Mouse (Mus musculus): ENCODE results near the gene Cdc42bpa. TPM values are rescaled to one million over a fixed set of nuclear protein-coding genes. Genes with fewer than 3 reads are reported as not detected.
A peak's percentile ranks its signal among the peaks of the same experiment; 100 is the strongest.

The Cdc42bpa gene
- polyA plus RNA-seq, 1 experiment from 2014 or later = 11.0 TPM

- H3K4me3 ChIP-seq = no peak overlapping the region
- H3K9me3 ChIP-seq = no peaks in the 10 kb centered on the region
- peaks cover 47% of the 10 kb centered on the region for H3K36me3 ChIP-seq
- H3K27ac ChIP-seq = no peak overlapping the region
- H3K27me3 ChIP-seq (ENCODE audit: insufficient read depth, poor library complexity, severe bottlenecking) = no peaks in the 10 kb centered on the region
- no peaks in the 10 kb centered on the region for H3K4me1 ChIP-seq (replicated peaks)
- WGBS = 86% methylated on average over 20 of the region's 20 CpGs
- no peak for DNase-seq (ENCODE audit: low spot score)
Observed at GRCm38 (mm10) chr1:180161566-180162355, 201.5 kb downstream of the Cdc42bpa start.

- Histone ChIP-seq H3K27ac (no peak overlapping the region), H3K9me3 (no peaks in the 10 kb centered on the region), H3K4me1 (replicated peaks) (no peaks in the 10 kb centered on the region), H3K4me3 (no peak overlapping the region), H3K27me3 (ENCODE audit: insufficient read depth, poor library complexity, severe bottlenecking) (no peaks in the 10 kb centered on the region), H3K36me3 (peaks cover 57% of the 10 kb centered on the region)
- WGBS = 89% methylated on average over 7 of the region's 7 CpGs
- no peak for DNase-seq (ENCODE audit: low spot score)
Observed at GRCm38 (mm10) chr1:180162986-180163385, 202.7 kb downstream of the Cdc42bpa start.

GRCm38 (mm10) chr1:180166533-180166932 is 206.3 kb downstream of the Cdc42bpa start:
- 87% methylated on average over 5 of the region's 5 CpGs for WGBS
- Histone ChIP-seq H3K4me1 (replicated peaks) (no peaks in the 10 kb centered on the region), H3K36me3 (peaks cover 39% of the 10 kb centered on the region), H3K27me3 (ENCODE audit: insufficient read depth, poor library complexity, severe bottlenecking) (no peaks in the 10 kb centered on the region), H3K9me3 (no peaks in the 10 kb centered on the region), H3K27ac (peak overlapping the region; percentile 35; the same call in 1 of the 2 replicates), H3K4me3 (no peak overlapping the region)
- no peak for DNase-seq (ENCODE audit: low spot score)

- peaks cover 23% of the 10 kb centered on the region for H3K36me3 ChIP-seq
- H3K4me1 ChIP-seq (replicated peaks) = no peaks in the 10 kb centered on the region
- no peaks in the 10 kb centered on the region for H3K27me3 ChIP-seq (ENCODE audit: insufficient read depth, poor library complexity, severe bottlenecking)
- 93% methylated on average over 6 of the region's 6 CpGs for WGBS
- no peak overlapping the region for H3K27ac ChIP-seq
- DNase-seq (ENCODE audit: low spot score) = no peak
- H3K4me3 ChIP-seq = no peak overlapping the region
- no peaks in the 10 kb centered on the region for H3K9me3 ChIP-seq
Observed at GRCm38 (mm10) chr1:180168294-180168693, 208.0 kb downstream of the Cdc42bpa start.

GRCm38 (mm10) chr1:180169161-180169560 is 208.9 kb downstream of the Cdc42bpa start:
- peaks cover 22% of the 10 kb centered on the region for H3K36me3 ChIP-seq
- H3K4me3 ChIP-seq = no peak overlapping the region
- no peak for DNase-seq (ENCODE audit: low spot score)
- no peaks in the 10 kb centered on the region for H3K4me1 ChIP-seq (replicated peaks)
- no peak overlapping the region for H3K27ac ChIP-seq
- H3K27me3 ChIP-seq (ENCODE audit: insufficient read depth, poor library complexity, severe bottlenecking) = no peaks in the 10 kb centered on the region
- no peaks in the 10 kb centered on the region for H3K9me3 ChIP-seq
- 94% methylated on average over 7 of the region's 7 CpGs for WGBS

- Histone ChIP-seq H3K9me3 (no peaks in the 10 kb centered on the region), H3K27ac (no peak overlapping the region), H3K27me3 (ENCODE audit: insufficient read depth, poor library complexity, severe bottlenecking) (no peaks in the 10 kb centered on the region), H3K4me1 (replicated peaks) (no peaks in the 10 kb centered on the region), H3K36me3 (peaks cover 22% of the 10 kb centered on the region), H3K4me3 (no peak overlapping the region)
- DNase-seq (ENCODE audit: low spot score) = no peak
- WGBS = 91% methylated on average over 8 of the region's 8 CpGs
Observed at GRCm38 (mm10) chr1:180170071-180170470, 209.8 kb downstream of the Cdc42bpa start.

GRCm38 (mm10) chr1:180171883-180172282 is 211.6 kb downstream of the Cdc42bpa start:
- no peaks in the 10 kb centered on the region for H3K4me1 ChIP-seq (replicated peaks)
- H3K9me3 ChIP-seq = no peaks in the 10 kb centered on the region
- H3K27me3 ChIP-seq (ENCODE audit: insufficient read depth, poor library complexity, severe bottlenecking) = no peaks in the 10 kb centered on the region
- no peak for DNase-seq (ENCODE audit: low spot score)
- WGBS = 82% methylated on average over 2 of the region's 2 CpGs
- H3K4me3 ChIP-seq = no peak overlapping the region
- peaks cover 9% of the 10 kb centered on the region; the same call in 1 of the 2 replicates for H3K36me3 ChIP-seq
- no peak overlapping the region for H3K27ac ChIP-seq

- no peaks in the 10 kb centered on the region for H3K27me3 ChIP-seq (ENCODE audit: insufficient read depth, poor library complexity, severe bottlenecking)
- 88% methylated on average over 4 of the region's 4 CpGs for WGBS
- no peaks in the 10 kb centered on the region for H3K4me1 ChIP-seq (replicated peaks)
- H3K27ac ChIP-seq = no peak overlapping the region
- no peaks in the 10 kb centered on the region for H3K9me3 ChIP-seq
- no peak for DNase-seq (ENCODE audit: low spot score)
- 0 out of 2 replicates have a peak, but pooled peaks cover 2% of the 10 kb centered on the region for H3K36me3 ChIP-seq
- H3K4me3 ChIP-seq = no peak overlapping the region
Observed at GRCm38 (mm10) chr1:180172600-180172999, 212.3 kb downstream of the Cdc42bpa start.

- H3K9me3 ChIP-seq = no peaks in the 10 kb centered on the region
- 80% methylated on average over 5 of the region's 5 CpGs for WGBS
Observed at GRCm38 (mm10) chr1:180173017-180173416, 212.7 kb downstream of the Cdc42bpa start.

GRCm38 (mm10) chr1:180174718-180175117 is 214.4 kb downstream of the Cdc42bpa start:
- no peak overlapping the region for H3K4me3 ChIP-seq
- no peak overlapping the region for H3K27ac ChIP-seq
- H3K9me3 ChIP-seq = no peaks in the 10 kb centered on the region
- no peaks in the 10 kb centered on the region for H3K27me3 ChIP-seq (ENCODE audit: insufficient read depth, poor library complexity, severe bottlenecking)
- no peak for DNase-seq (ENCODE audit: low spot score)
- H3K4me1 ChIP-seq (replicated peaks) = no peaks in the 10 kb centered on the region
- WGBS = 67% methylated on average over 6 of the region's 6 CpGs
- H3K36me3 ChIP-seq = no peaks in the 10 kb centered on the region

More at GRCm38 (mm10) chr1:180173017-180173416, 212.7 kb downstream of the Cdc42bpa start:
- Histone ChIP-seq H3K36me3 (no peaks in the 10 kb centered on the region), H3K27ac (no peak overlapping the region), H3K4me1 (replicated peaks) (no peaks in the 10 kb centered on the region), H3K4me3 (no peak overlapping the region), H3K27me3 (ENCODE audit: insufficient read depth, poor library complexity, severe bottlenecking) (no peaks in the 10 kb centered on the region)
- no peak for DNase-seq (ENCODE audit: low spot score)

GRCm38 (mm10) chr1:180175167-180175566 is 214.9 kb downstream of the Cdc42bpa start:
- WGBS = 38% methylated on average over 3 of the region's 3 CpGs
- Histone ChIP-seq H3K27me3 (ENCODE audit: insufficient read depth, poor library complexity, severe bottlenecking) (no peaks in the 10 kb centered on the region), H3K4me1 (replicated peaks) (no peaks in the 10 kb centered on the region), H3K36me3 (no peaks in the 10 kb centered on the region), H3K9me3 (no peaks in the 10 kb centered on the region), H3K27ac (no peak overlapping the region), H3K4me3 (no peak overlapping the region)
- no peak for DNase-seq (ENCODE audit: low spot score)

GRCm38 (mm10) chr1:180175635-180176034 is 215.4 kb downstream of the Cdc42bpa start:
- DNase-seq (ENCODE audit: low spot score) = no peak
- H3K36me3 ChIP-seq = no peaks in the 10 kb centered on the region
- no peak overlapping the region for H3K27ac ChIP-seq
- no peak overlapping the region for H3K4me3 ChIP-seq
- WGBS = 61% methylated on average over 8 of the region's 8 CpGs
- no peaks in the 10 kb centered on the region for H3K4me1 ChIP-seq (replicated peaks)
- no peaks in the 10 kb centered on the region for H3K9me3 ChIP-seq
- no peaks in the 10 kb centered on the region for H3K27me3 ChIP-seq (ENCODE audit: insufficient read depth, poor library complexity, severe bottlenecking)

GRCm38 (mm10) chr1:180176784-180177183 is 216.5 kb downstream of the Cdc42bpa start:
- no peaks in the 10 kb centered on the region for H3K9me3 ChIP-seq
- H3K4me1 ChIP-seq (replicated peaks) = no peaks in the 10 kb centered on the region
- no peak overlapping the region for H3K4me3 ChIP-seq
- 11% methylated on average over 1 of the region's 1 CpGs for WGBS
- H3K36me3 ChIP-seq = no peaks in the 10 kb centered on the region
- H3K27me3 ChIP-seq (ENCODE audit: insufficient read depth, poor library complexity, severe bottlenecking) = no peaks in the 10 kb centered on the region
- no peak for DNase-seq (ENCODE audit: low spot score)
- no peak overlapping the region for H3K27ac ChIP-seq
